Mouse (Mus musculus): ENCODE results near the gene 1110004F10Rik.

Gene 1110004F10Rik

GRCm38 (mm10) chr7:116093466-116093850 is 54.3 kb downstream of the 1110004F10Rik start:
- no peak for DNase-seq (ENCODE audit: low spot score)

GRCm38 (mm10) chr7:116099952-116100528 is 60.8 kb downstream of the 1110004F10Rik start:
- no peak for DNase-seq (ENCODE audit: low spot score)

GRCm38 (mm10) chr7:116103091-116103490 is 63.9 kb downstream of the 1110004F10Rik start:
- no peak for DNase-seq (ENCODE audit: low spot score)

- no peak for DNase-seq (ENCODE audit: low spot score)
Observed at GRCm38 (mm10) chr7:116110661-116111060, 71.5 kb downstream of the 1110004F10Rik start.

GRCm38 (mm10) chr7:116111546-116111945 is 72.3 kb downstream of the 1110004F10Rik start:
- no peak for DNase-seq (ENCODE audit: low spot score)

- DNase-seq (ENCODE audit: low spot score): no peak
Observed at GRCm38 (mm10) chr7:116115216-116115930, 76.2 kb downstream of the 1110004F10Rik start.

GRCm38 (mm10) chr7:116115991-116116390 is 76.8 kb downstream of the 1110004F10Rik start:
- DNase-seq (ENCODE audit: low spot score): no peak

- no peak for DNase-seq (ENCODE audit: low spot score)
Observed at GRCm38 (mm10) chr7:116119306-116119857, 80.2 kb downstream of the 1110004F10Rik start.

- DNase-seq (ENCODE audit: low spot score): no peak
Observed at GRCm38 (mm10) chr7:116120737-116121136, 81.5 kb downstream of the 1110004F10Rik start.

- DNase-seq (ENCODE audit: low spot score): no peak
Observed at GRCm38 (mm10) chr7:116121202-116121601, 82.0 kb downstream of the 1110004F10Rik start.

GRCm38 (mm10) chr7:116122981-116123596 is 83.9 kb downstream of the 1110004F10Rik start:
- DNase-seq (ENCODE audit: low spot score): no peak

- no peak for DNase-seq (ENCODE audit: low spot score)
Observed at GRCm38 (mm10) chr7:116123597-116123985, 84.4 kb downstream of the 1110004F10Rik start.

- no peak for DNase-seq (ENCODE audit: low spot score)
Observed at GRCm38 (mm10) chr7:116124057-116124456, 84.9 kb downstream of the 1110004F10Rik start.

- DNase-seq (ENCODE audit: low spot score): no peak
Observed at GRCm38 (mm10) chr7:116125671-116126070, 86.5 kb downstream of the 1110004F10Rik start.

GRCm38 (mm10) chr7:116127052-116127451 is 87.9 kb downstream of the 1110004F10Rik start:
- DNase-seq (ENCODE audit: low spot score): no peak

GRCm38 (mm10) chr7:116128286-116128685 is 89.1 kb downstream of the 1110004F10Rik start:
- DNase-seq (ENCODE audit: low spot score): no peak

- DNase-seq (ENCODE audit: low spot score): no peak
Observed at GRCm38 (mm10) chr7:116129374-116129773, 90.2 kb downstream of the 1110004F10Rik start.

GRCm38 (mm10) chr7:116131390-116131789 is 92.2 kb downstream of the 1110004F10Rik start:
- DNase-seq (ENCODE audit: low spot score): no peak

GRCm38 (mm10) chr7:116132078-116132477 is 92.9 kb downstream of the 1110004F10Rik start:
- DNase-seq (ENCODE audit: low spot score): peak; percentile 55

- DNase-seq (ENCODE audit: low spot score): no peak
Observed at GRCm38 (mm10) chr7:116134413-116135292, 95.5 kb downstream of the 1110004F10Rik start.

GRCm38 (mm10) chr7:116137149-116137548 is 98.0 kb downstream of the 1110004F10Rik start:
- DNase-seq (ENCODE audit: low spot score): no peak

- no peak for DNase-seq (ENCODE audit: low spot score)
Observed at GRCm38 (mm10) chr7:116137671-116138070, 98.5 kb downstream of the 1110004F10Rik start.

Measured in c-Kit-positive CD71-positive TER-119-positive erythroid progenitor cells, embryonic 14.5 days (primary cell).